Comparison of ENCODE assay signal across 19 mouse cellular contexts in the genomic region with DNA sequence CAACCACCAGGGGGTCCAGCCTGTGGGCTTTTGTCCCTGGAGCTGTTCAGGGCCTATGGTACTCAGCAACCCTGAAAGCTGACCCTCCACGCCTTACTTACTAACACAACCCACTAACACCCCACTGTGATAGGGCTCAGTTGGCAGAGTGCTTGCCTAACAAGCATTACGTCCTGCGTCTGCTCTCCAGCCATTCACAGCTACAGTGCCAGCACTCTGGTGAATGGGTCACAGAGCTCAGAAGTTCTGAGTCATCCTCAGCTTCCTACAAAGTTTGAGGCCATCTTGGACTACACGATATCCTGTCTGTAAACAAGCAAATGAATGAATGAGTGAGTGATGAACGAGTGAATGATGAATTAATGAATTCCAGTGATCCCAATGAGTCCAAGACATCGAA.
"Had no signal": no experiment of that assay in that cellular context is flagged by ENCODE, and none has a peak within 500 bp of the region (broad histone marks: within the 10 kb centered on the region; RNA-seq: fewer than 3 reads in every experiment).

No protein-coding gene starts in this region.

- ATAC-seq: intestine, embryonic 16.5 days had no signal

- H3K36me3 ChIP-seq: heart, embryonic 13.5 days; heart, embryonic 15.5 days; hindbrain, embryonic 13.5 days; hindbrain, embryonic 15.5 days; limb, embryonic 10.5 days; limb, embryonic 12.5 days; liver, embryonic 13.5 days had no signal

- H3K9me3 ChIP-seq: heart, embryonic 13.5 days; heart, embryonic 15.5 days; hindbrain, embryonic 13.5 days; hindbrain, embryonic 15.5 days; limb, embryonic 10.5 days; liver, embryonic 13.5 days had no signal

- H3K4me3 ChIP-seq: heart, adult 2 months; heart, embryonic 13.5 days; heart, embryonic 15.5 days; hindbrain, embryonic 13.5 days; hindbrain, embryonic 15.5 days; layer of hippocampus, adult 2 months; left cerebral cortex, adult 2 months; limb, embryonic 10.5 days; limb, embryonic 12.5 days; liver, embryonic 13.5 days had no signal

- H3K27me3 ChIP-seq: hindbrain, embryonic 15.5 days; liver, embryonic 13.5 days had no signal

- H3K27ac ChIP-seq: heart, adult 2 months; heart, embryonic 13.5 days; heart, embryonic 15.5 days; hindbrain, embryonic 13.5 days; hindbrain, embryonic 15.5 days; hindbrain, postnatal 0 days; layer of hippocampus, adult 2 months; left cerebral cortex, adult 2 months; limb, embryonic 10.5 days; liver, embryonic 13.5 days had no signal

- H3K9ac ChIP-seq: heart, embryonic 13.5 days; heart, embryonic 15.5 days; hindbrain, embryonic 13.5 days; hindbrain, embryonic 15.5 days; limb, embryonic 12.5 days; liver, embryonic 13.5 days had no signal

- H3K4me2 ChIP-seq: heart, embryonic 11.5 days; heart, embryonic 13.5 days; heart, embryonic 15.5 days; hindbrain, embryonic 13.5 days; hindbrain, embryonic 15.5 days; limb, embryonic 12.5 days; liver, embryonic 11.5 days; liver, embryonic 13.5 days had no signal

- DNase-seq: gastrocnemius, postnatal 25 days; heart, adult 11 months; heart, adult 2 months; heart, postnatal 36 days; kidney, adult 18-20 months; liver; liver, embryonic 13.5 days had no signal
